Mouse (Mus musculus): ENCODE data around the gene Eif4g2.

The Eif4g2 gene

DNA sequence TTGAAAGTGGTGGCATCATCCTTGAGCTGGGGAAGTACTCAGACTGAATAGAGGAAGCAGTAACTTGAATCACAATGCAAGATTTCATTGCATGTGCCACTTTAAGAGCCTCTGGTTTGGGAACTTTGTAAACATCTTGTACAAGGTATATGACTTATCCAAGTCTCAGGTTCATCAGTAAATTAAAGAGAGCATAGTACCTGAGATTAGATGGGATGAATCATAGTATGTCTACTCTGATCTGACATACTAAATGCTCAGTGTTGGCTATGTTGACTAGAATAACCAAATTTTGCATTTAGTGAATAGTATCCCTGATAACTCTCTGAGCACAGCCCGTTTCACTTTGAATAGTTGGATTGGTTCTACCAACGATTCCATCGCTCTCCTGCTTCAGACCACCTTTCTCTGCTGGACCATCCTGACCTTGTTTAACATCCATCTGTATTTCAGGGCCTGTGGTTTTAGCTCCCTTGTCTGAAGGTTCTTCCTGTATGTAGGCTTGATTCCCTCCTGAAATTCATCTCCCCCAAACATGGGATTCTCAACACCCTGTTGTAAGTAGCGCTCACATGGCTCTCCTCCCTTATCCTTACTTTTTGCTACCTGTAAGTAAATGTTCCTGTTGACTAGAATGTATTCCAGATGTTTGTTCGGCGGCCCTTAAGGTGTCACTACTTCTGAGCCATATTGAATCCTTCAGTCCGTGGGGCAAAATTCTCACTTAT is 13.2 kb downstream of the Eif4g2 start:
- DNase-seq (ENCODE audit: low spot score in 2 of 2): no peak

- DNase-seq (ENCODE audit: low spot score in 2 of 2): no peak
These were observed 14.6 kb downstream of the Eif4g2 start for GRCm38 (mm10) chr7:111068181-111068580.

GRCm38 (mm10) chr7:111062971-111063370 is 19.9 kb downstream of the Eif4g2 start:
- no peak for DNase-seq (ENCODE audit: low spot score in 2 of 2)

DNA sequence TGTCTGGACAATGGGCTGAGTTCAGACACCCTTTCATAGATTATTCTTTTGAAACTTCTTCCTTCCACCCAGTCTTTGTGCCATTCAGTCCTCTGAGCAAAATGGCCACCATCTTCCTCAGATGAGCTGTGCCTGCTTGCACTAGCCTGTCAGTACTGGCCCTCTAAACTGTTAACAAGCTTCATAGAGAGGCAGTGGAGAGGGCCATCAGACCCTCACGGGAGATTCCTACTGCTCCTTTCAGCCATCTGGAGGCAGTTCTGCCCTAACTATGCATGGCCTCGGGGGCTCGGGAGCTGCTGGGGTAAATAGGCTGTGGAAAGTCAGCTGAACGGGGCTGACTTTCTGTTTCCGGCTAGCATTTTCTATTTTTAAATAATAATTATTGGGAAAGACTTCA is 23.3 kb downstream of the Eif4g2 start:
- DNase-seq (ENCODE audit: low spot score in 2 of 2): no peak

DNA sequence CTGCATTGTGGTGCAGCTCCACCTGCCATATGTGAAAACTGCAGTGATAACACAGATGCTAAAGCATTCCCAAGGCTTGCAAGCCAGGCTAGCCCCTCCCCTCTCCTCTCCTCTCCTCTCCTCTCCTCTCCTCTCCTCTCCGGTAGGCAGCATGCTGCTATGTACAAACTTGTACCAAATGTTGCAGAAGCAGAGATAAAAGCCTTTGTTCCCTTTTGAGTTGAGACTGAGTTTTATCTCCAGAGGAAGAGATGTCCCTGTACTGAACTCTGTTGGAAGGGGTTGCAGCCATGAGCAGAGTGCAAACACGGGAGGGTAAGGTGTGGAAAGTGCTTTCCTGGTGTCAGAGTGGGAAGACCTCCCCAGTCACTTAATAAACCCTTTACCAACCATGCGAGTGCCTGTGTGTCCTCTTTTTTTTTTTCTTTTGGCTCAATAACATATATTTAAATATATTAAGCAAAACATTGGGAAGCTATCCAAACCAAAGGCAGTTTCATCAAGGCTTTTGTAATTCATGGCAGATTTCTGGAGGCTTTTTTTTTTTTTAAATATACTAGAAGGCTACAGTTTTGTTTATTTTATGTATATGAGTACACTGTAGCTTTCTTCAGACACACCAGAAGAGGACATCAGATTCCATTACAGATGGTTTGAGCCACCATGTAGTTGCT is 26.7 kb downstream of the Eif4g2 start:
- DNase-seq (ENCODE audit: low spot score in 2 of 2): no peak

DNA sequence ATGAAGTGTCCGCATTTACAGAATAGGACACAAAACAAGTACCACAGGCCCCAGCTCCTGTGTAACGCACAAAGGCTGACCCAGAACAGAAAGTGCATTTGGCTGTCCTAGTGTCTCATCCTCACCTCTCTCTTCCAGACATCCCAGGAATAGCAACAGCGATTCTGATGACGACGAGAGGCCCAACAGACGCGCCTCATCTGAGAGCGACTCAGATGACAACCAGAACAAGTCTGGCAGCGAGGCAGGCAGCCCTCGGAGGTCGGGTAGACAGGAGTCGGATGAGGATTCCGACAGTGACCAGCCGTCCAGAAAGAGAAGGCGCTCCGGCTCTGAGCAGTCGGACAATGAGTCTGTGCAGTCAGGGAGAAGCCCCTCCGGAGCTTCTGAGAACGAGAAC is 27.6 kb downstream of the Eif4g2 start:
- no peak for DNase-seq (ENCODE audit: low spot score in 2 of 2)

DNA sequence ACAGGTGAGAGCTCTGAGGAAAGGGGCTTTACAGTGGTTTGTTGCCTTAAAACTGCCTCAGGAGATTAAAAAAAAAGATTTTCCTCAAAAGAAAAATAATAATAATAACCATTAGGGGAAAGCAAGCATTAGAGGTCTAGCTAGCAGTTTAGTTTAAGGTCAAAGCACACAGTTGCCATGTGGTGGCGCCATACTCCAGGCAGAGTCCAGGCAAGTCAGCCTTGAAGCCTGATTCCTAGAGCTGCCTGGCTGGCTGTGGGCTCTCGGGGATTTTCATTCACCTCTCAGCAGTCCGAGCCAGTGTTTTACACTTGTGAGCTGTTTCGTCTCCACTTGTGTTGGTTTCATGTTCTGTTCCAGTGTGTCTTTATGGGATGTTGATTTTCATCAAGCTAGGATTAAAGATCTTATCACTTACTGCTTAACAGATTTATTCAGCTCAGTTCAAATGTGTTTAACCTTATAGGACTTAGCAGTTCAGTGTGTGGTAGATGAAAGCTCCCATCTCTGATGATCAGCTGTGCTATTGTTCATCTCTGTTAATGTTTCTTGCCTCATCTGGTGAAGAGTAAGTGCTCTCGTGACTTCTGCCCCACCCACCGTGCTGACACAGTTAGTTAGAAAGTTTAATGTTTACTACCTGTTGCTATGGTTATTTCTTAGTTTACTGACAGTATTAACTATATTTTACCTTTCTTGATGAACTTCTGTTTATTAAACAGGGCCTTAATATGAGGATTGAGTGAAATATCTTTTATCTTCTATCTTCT is 33.0 kb downstream of the Eif4g2 start:
- peak in 1 of 2 experiments; percentile 38 for DNase-seq (ENCODE audit: low spot score in 2 of 2)

DNA sequence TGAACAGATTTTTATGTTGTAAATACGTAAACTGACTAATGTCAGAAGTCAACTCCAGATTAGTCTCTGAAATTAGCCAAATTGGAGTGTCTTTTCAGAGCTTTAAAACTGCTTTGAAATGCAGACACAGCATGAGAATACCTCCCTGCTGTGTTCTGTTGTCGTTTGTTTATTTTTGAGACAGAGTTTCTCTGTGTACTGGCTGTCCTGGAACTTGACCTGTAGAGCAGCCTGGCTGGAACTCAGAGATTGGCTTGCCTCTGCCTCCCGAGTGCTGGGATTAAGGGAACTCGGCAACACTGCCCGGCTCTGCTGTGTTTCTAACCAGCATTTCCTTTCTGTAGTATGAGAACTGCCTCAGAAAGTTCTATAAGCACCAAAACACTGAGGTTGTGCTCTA is 33.9 kb downstream of the Eif4g2 start:
- DNase-seq (ENCODE audit: low spot score in 2 of 2): no peak

GRCm38 (mm10) chr7:111029046-111029553 is 53.7 kb downstream of the Eif4g2 start:
- DNase-seq (ENCODE audit: low spot score in 2 of 2): no peak

GRCm38 (mm10) chr7:111028281-111029045 is 54.4 kb downstream of the Eif4g2 start, which contains the start of gene Ctr9:
Ctr9 (plus strand) TSS chr7:111028951.
- peak; percentile 90 to 91 for DNase-seq (ENCODE audit: low spot score in 2 of 2)

DNA sequence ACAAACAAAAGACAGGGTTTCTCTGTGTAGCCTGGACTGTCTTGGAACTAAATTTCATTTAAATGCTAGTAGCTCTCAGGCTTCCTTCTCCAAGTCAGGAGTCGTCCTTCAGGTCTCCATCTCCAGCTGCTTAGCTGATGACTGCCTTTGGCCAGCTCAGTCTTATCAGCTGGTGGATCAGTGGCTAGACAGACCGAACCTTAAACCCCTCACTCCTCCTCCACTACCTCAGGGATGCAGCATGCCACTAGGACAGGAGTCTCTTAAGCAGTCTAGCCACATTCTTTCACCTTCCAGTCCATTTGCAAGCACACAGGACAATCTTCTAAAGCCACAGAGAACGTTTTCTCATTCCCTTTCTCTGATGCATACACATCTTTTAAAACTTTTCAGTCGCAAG is 57.9 kb downstream of the Eif4g2 start:
- DNase-seq (ENCODE audit: low spot score in 2 of 2): no peak

DNA sequence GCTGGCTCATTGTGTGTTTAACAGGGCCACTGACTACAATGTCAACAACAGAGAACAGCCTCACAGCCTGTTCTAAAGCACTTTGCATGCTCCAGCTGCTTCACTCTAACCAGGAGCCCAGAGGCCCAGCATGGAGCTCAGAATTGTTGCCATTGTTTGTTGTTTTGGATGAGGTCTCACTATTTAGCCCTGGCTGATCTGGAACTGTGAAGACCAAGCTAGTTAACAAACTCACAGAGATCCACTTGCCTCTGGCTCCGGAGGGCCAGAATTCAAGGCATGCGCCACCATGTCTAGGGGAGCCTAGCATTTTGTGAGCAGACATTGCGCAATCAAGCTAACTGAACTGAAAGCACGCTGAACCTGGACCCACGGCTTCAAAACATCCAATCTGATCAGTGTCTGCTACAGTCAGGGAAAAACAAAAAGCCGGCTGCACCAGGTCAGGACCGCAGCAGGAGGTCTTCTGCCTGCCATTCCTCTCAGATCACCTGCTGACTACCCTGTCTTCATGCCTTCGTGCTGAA is 58.7 kb downstream of the Eif4g2 start:
- DNase-seq (ENCODE audit: low spot score in 2 of 2): no peak

- DNase-seq (ENCODE audit: low spot score in 2 of 2): no peak
These were observed 62.0 kb downstream of the Eif4g2 start for GRCm38 (mm10) chr7:111020814-111021213.

Data from right cerebral cortex, postnatal 36 days (tissue).